Mouse (Mus musculus) kidney, embryonic 16.5 days (tissue): ENCODE measurements around the gene Orc3. TPM values are rescaled to one million over a fixed set of nuclear protein-coding genes. Genes with fewer than 3 reads are reported as not detected.
"Not testable (repeated sequence)": the region's sequence is repeated elsewhere in the genome, so short reads cannot be mapped to it uniquely, and the experiment has no call there.

Source experiments
- ATAC-seq: fragments of 200-750 bp; cut with Nextera tagmentation; 2 replicates; pipeline ENCODE4 v1.8.0; 2017; ENCODE audit warnings: moderate TSS enrichment; ENCODE audit not compliant: low FRiP score, low TSS enrichment
- H3K27ac ChIP-seq: fragments of 300-500 bp; sonication (generic); 2 replicates; pipeline ENCODE4 v1.5.1; 2014; ENCODE audit warnings: low read length
- H3K27me3 ChIP-seq: fragments of 300-500 bp; sonication (generic); 2 replicates; pipeline ENCODE4 v1.6.1; 2014; ENCODE audit warnings: low read length, control low read depth, mixed read lengths; ENCODE audit not compliant: insufficient read depth
- H3K36me3 ChIP-seq: fragments of 300-500 bp; sonication (generic); 2 replicates; pipeline ENCODE4 v1.6.1; 2014; ENCODE audit warnings: low read length, control low read depth, mixed read lengths; ENCODE audit not compliant: insufficient read depth
- H3K4me1 ChIP-seq: fragments of 300-500 bp; sonication (generic); 2 replicates; pipeline ENCODE4 v1.6.1; 2014; ENCODE audit warnings: low read length, control low read depth, mixed read lengths; ENCODE audit not compliant: insufficient read depth
- H3K4me2 ChIP-seq: fragments of 300-500 bp; sonication (generic); replicated peaks from 2 replicates; pipeline ENCODE4 v1.6.1; 2014; ENCODE audit warnings: low read depth, low read length
- H3K4me3 ChIP-seq: fragments of 300-500 bp; sonication (generic); 2 replicates; pipeline ENCODE4 v1.5.1; 2014; ENCODE audit warnings: mild to moderate bottlenecking, low read length
- H3K9ac ChIP-seq: fragments of 300-500 bp; sonication (generic); replicated peaks from 2 replicates; pipeline ENCODE4 v1.6.1; 2014; ENCODE audit warnings: low read length
- H3K9me3 ChIP-seq: fragments of 300-500 bp; sonication (generic); 2 replicates; pipeline ENCODE4 v1.6.1; 2016; ENCODE audit warnings: low read length, control low read depth
- WGBS: fragments of 180-500 bp; shearing (Covaris S2); extraction: QIAGEN DNeasy Blood & Tissue Kit; methylation state at CpG from one replicate; pipeline ENCODE4 v1.1.7; 2014; 5-methylcytosine and 5-hydroxymethylcytosine counted together
- polyA plus RNA-seq: library from polyadenylated mRNA; unstranded; fragments of >200 nt; fragmentation: Nextera tagmentation; extraction: Ambion mirVana; gene quantifications from 2 replicates; pipeline ENCODE4 v1.2.1, GENCODE M21; 2015

The Orc3 gene
- polyA plus RNA-seq, 1 experiment from 2014 or later = 91.0 TPM

DNA sequence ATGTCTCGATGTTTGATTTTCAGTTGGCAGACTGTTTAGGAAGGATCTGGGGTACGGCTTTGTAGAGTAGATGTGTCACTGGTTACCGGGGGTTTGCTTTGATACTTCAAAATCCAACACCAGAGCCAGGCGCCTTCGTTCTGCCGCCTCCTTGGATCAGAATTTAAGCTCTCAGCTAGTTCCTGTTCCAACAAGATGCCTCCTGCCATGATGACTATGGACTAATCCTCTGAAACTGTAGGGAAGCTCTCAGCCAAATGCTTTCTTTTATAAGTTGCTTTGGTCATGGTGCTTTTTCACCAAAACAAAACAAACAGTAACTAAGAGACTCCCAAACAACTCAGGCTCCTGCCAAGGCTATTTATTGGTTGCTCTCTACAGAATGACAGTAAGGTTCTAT is 11.6 kb downstream of the Orc3 start:
- Histone ChIP-seq H3K9me3 (no peaks in the 10 kb centered on the region), H3K4me2 (no peak overlapping the region), H3K27me3 (no peaks in the 10 kb centered on the region), H3K4me1 (no peaks in the 10 kb centered on the region), H3K36me3 (peaks cover 58% of the 10 kb centered on the region), H3K9ac (no peak overlapping the region), H3K27ac (no peak overlapping the region), H3K4me3 (no peak overlapping the region)
- 98% methylated on average over 6 of the region's 6 CpGs for WGBS
- ATAC-seq = no peak

DNA sequence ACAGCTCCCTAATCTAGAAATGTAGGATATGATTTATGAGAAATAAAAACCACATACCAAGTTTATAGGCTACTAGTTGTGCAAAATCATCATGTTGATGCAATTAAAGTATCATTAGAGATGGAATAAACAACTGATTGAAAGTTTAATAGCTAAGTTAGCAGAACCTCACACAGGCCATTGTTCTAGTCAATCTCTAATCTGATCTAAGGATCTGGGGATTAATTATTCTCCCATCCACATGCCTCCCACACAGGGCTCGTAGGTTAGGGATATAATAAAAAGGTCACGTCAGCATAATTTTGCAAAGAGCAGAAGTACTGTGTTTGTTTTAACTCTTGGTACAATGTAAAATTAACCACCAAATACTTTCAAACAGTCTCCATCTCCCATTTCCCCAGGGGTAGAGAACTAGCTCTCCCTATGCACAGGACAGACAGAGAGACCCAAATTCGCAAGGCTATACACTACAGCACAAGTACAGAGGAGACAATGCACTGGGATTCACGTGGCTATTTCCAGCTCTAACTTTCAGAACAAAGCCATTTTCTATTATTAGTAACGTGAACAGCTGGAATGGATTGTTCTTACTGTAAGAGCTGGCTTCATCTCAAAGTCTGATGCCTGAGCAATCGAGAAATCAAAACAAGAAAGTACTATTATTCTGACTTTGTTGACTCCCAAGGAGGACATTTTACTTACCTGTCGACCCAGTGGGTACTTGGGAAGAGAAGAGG is 29.7 kb downstream of the Orc3 start:
- H3K36me3 ChIP-seq = peaks cover 40% of the 10 kb centered on the region
- H3K9me3 ChIP-seq = no peaks in the 10 kb centered on the region
- no peak overlapping the region for H3K4me2 ChIP-seq
- ATAC-seq = peak; percentile 46; the same call in 1 of the 2 replicates
- H3K27me3 ChIP-seq = no peaks in the 10 kb centered on the region
- H3K4me1 ChIP-seq = peaks cover 6% of the 10 kb centered on the region; the same call in 1 of the 2 replicates
- WGBS = 59% methylated on average over 7 of the region's 7 CpGs
- peak overlapping the region; percentile 56; the same call in 1 of the 2 replicates for H3K27ac ChIP-seq
- H3K9ac ChIP-seq = no peak overlapping the region
- H3K4me3 ChIP-seq = no peak overlapping the region

DNA sequence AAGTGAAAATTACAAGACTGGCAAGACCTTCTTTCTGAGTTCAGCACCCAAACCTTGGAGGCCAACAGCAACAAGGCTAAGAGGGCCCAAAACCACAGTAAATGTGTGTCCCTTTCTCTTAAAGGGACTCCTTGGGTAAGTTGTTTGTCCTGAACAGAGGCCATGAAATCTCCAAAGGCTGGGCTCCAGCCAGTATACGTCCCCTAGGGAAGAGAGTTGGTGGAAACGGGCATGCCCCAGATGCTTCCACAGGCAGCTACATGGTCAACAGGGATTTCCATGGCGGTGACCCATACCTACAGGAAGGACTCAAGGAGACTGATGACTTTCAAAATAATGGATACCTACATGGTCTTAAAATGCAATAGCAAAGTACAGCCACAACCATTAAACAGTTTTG is 31.3 kb downstream of the Orc3 start:
- Histone ChIP-seq H3K9ac (no peak overlapping the region), H3K4me1 (peaks cover 6% of the 10 kb centered on the region; the same call in 1 of the 2 replicates), H3K36me3 (peaks cover 49% of the 10 kb centered on the region), H3K9me3 (no peaks in the 10 kb centered on the region), H3K4me3 (no peak overlapping the region), H3K27me3 (no peaks in the 10 kb centered on the region), H3K4me2 (no peak overlapping the region), H3K27ac (no peak overlapping the region)
- no peak for ATAC-seq
- 95% methylated on average over 3 of the region's 3 CpGs for WGBS

DNA sequence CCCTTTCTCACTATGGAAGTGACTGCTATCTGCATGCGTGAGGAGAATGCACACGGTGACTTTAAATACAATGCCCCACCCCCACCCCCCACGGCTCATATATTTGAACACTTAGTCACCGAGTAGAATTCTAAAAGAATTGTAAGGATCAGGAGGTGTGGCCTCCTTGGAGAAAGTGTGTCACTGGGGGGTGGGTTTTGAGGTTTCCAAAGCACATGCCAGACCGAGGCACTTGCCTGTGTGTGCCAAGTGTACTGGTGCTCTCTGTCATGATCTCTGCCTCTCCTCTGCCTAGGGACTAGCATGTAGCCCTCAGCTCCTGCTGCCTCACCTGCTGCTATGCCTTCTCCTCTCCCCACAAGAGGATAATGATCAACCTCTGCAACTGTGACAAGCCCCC is 32.3 kb downstream of the Orc3 start:
- no peaks in the 10 kb centered on the region for H3K27me3 ChIP-seq
- no peak overlapping the region for H3K4me3 ChIP-seq
- peaks cover 53% of the 10 kb centered on the region for H3K36me3 ChIP-seq
- peaks cover 6% of the 10 kb centered on the region; the same call in 1 of the 2 replicates for H3K4me1 ChIP-seq
- ATAC-seq = no peak
- WGBS = 69% methylated on average over 5 of the region's 5 CpGs
- H3K27ac ChIP-seq = no peak overlapping the region
- no peaks in the 10 kb centered on the region for H3K9me3 ChIP-seq
- no peak overlapping the region for H3K4me2 ChIP-seq
- no peak overlapping the region for H3K9ac ChIP-seq

DNA sequence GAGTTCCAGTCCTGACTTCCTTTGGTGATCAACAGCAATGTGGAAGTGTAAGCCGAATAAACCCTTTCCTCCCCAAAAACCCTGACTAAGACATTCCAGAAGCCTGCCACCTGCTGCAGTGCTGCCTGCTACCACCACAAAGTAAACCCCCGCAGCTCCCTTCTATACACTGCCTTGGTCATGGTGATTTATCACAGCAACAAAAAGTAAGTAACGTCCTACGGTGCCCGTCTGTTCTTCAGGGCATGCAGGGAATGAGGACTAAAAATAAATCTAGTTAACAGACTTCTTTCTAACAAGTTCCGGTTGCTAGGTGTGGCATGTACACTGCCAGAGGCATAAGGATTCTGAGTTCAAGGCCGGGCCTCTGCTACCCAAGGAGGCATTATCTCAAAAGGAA is 32.8 kb downstream of the Orc3 start:
- 54% methylated on average over 7 of the region's 7 CpGs for WGBS
- H3K27ac ChIP-seq = no peak overlapping the region
- peaks cover 6% of the 10 kb centered on the region; the same call in 1 of the 2 replicates for H3K4me1 ChIP-seq
- peaks cover 58% of the 10 kb centered on the region for H3K36me3 ChIP-seq
- H3K9ac ChIP-seq = no peak overlapping the region
- no peaks in the 10 kb centered on the region for H3K9me3 ChIP-seq
- H3K4me2 ChIP-seq = no peak overlapping the region
- no peak for ATAC-seq
- no peaks in the 10 kb centered on the region for H3K27me3 ChIP-seq
- no peak overlapping the region for H3K4me3 ChIP-seq

DNA sequence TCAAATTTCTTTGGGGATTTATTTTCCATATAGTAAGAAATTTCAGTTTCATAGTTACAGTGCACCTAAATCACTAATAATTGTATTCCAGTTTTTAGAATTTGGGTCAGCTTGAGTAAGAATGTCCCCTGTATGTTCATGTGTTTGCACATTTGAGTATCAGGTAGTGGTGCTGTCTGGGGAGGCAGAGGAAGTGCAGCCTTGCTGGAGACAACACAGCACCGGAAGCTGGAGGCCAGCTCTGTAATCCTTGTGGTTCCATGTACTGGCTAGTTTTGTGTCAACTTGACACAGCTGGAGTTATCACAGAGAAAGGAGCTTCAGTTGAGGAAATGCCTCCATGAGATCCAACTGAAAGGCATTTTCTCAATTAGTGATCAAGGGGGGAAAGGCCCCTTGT is 33.3 kb downstream of the Orc3 start:
- H3K4me2 ChIP-seq, H3K27ac ChIP-seq, H3K27me3 ChIP-seq, H3K4me1 ChIP-seq, H3K9ac ChIP-seq, H3K4me3 ChIP-seq, H3K9me3 ChIP-seq, ATAC-seq: not testable (repeated sequence)
- H3K36me3 ChIP-seq = peaks cover 60% of the 10 kb centered on the region
- 91% methylated on average over 1 of the region's 1 CpGs for WGBS

DNA sequence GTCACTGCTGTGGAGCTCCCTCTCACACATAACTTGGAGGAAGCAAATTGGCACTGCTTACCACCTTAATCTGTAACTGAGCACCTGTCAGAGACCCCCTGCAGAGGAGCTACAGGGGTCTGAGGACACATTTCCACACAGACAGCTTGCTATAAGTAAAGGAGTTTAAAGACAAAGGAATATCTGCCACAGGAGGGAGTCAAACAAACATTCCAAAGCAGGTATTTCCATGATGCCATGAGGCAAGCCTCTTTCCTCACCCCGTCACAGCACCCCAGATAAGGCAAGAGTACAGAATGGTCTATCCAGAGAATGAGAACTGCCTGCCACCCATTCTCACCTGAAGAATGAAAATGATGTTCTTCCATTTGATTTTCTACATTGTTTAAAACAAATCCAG is 35.5 kb downstream of the Orc3 start:
- Histone ChIP-seq H3K27me3 (no peaks in the 10 kb centered on the region), H3K27ac (no peak overlapping the region), H3K4me3 (no peak overlapping the region), H3K4me1 (no peaks in the 10 kb centered on the region), H3K4me2 (no peak overlapping the region), H3K9me3 (no peaks in the 10 kb centered on the region), H3K9ac (no peak overlapping the region), H3K36me3 (peaks cover 71% of the 10 kb centered on the region)
- no peak for ATAC-seq
- 86% methylated on average over 1 of the region's 1 CpGs for WGBS

DNA sequence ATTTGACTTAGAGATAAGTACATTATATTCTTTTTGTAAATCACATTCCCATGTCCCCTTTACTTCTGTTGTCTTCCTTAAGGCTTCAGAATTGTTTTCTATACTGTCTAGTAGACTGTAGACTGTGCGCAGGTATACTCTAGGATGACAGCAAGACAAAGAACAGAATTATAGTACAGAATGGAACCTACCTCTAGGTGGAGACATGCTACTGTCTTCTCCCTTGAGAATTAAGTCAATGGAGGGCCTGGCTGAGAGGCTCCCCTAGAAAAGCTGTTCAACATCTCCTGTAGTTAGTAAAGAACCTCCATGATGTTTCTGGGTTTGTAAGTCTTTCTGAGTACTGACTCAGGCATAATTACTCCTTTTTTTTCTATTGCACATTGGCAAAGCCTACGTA is 37.7 kb downstream of the Orc3 start:
- no peak for ATAC-seq
- peaks cover 69% of the 10 kb centered on the region for H3K36me3 ChIP-seq
- H3K9me3 ChIP-seq = no peaks in the 10 kb centered on the region
- H3K27ac ChIP-seq = no peak overlapping the region
- no peaks in the 10 kb centered on the region for H3K27me3 ChIP-seq
- H3K9ac ChIP-seq = no peak overlapping the region
- H3K4me2 ChIP-seq = no peak overlapping the region
- no peaks in the 10 kb centered on the region for H3K4me1 ChIP-seq
- no peak overlapping the region for H3K4me3 ChIP-seq
- WGBS = 99% methylated on average over 2 of the region's 2 CpGs

DNA sequence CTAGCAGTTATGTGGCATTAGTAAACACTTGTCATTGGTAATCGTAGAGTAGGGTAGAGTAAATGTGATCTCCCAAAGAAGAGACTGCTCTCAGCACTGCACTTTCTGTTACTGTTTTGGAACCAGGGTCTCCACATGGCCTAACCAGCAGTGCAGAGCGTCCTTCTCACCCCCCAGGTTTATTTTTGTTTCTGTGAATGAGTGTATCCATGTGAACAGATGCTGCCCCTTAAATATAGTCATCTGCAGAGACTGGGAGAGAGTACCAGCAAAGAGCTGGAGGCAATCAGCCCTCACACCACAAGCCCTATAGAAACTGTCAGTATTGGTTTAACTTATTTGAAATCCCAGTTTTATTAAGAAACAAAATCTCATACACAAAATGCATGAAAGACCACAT is 41.9 kb downstream of the Orc3 start:
- WGBS = 69% methylated on average over 2 of the region's 2 CpGs
- H3K9ac ChIP-seq = no peak overlapping the region
- peaks cover 76% of the 10 kb centered on the region for H3K36me3 ChIP-seq
- H3K4me1 ChIP-seq = no peaks in the 10 kb centered on the region
- no peak overlapping the region for H3K4me3 ChIP-seq
- no peak for ATAC-seq
- H3K9me3 ChIP-seq = no peaks in the 10 kb centered on the region
- no peak overlapping the region for H3K4me2 ChIP-seq
- H3K27ac ChIP-seq = no peak overlapping the region
- H3K27me3 ChIP-seq = no peaks in the 10 kb centered on the region

DNA sequence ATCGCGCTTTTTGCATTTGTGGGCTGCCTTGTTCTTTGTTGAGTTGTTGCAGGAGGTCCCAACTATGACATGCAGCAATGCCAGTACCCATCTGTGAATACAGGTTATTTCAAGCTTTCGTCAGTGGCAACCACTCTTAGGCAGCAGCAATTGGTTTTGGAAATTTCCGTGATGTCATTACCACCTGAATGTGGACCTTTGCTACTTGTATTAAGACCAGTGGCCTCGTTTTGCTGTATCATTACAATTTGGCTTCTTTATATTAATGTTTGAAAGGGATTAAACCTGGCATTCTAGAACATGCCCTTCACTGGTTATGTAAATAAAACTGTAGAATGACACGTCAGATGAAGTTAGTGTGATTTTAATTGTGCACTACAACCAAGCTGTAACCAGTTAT is 48.5 kb downstream of the Orc3 start:
- Histone ChIP-seq H3K4me1 (no peaks in the 10 kb centered on the region), H3K27ac (no peak overlapping the region), H3K9ac (no peak overlapping the region), H3K9me3 (no peaks in the 10 kb centered on the region), H3K27me3 (no peaks in the 10 kb centered on the region), H3K4me2 (no peak overlapping the region), H3K4me3 (no peak overlapping the region), H3K36me3 (peaks cover 48% of the 10 kb centered on the region)
- no peak; the same call in 1 of the 2 replicates for ATAC-seq
- WGBS = 88% methylated on average over 6 of the region's 6 CpGs
